Mouse (Mus musculus) MEL (cell line): Measurements from ENCODE around the gene Nxnl1. TPM values are rescaled to one million over a fixed set of nuclear protein-coding genes. Genes with fewer than 3 reads are reported as not detected.
A peak's percentile ranks its signal among the peaks of the same experiment; 100 is the strongest.

Experiments
- DNase-seq: peaks from one replicate; pipeline ENCODE4 v3.0.0; 2011; ENCODE audit warnings: low read depth, low spot score
- H3K27ac ChIP-seq: 2 replicates; pipeline ENCODE4 v1.5.1; 2012; ENCODE audit warnings: low read depth, mild to moderate bottlenecking, control low read depth, low read length, moderate library complexity; ENCODE audit not compliant: control insufficient read depth
- H3K27me3 ChIP-seq, 2 experiments: fragments of 150-350 bp in 1 of 2; sonication (generic) in 1 of 2; 2 replicates each; pipeline ENCODE4 v1.6.1; 2012; ENCODE audit warnings: low read length in 2 of 2, mild to moderate bottlenecking in 2 of 2, improper control_type of control experiment in 1 of 2, moderate library complexity in 1 of 2; ENCODE audit not compliant: insufficient read depth in 2 of 2, control insufficient read depth in 1 of 2
- H3K36me3 ChIP-seq, 2 experiments: 2 replicates each; pipeline ENCODE4 v1.6.1; 2012 to 2014; ENCODE audit warnings: low read length in 2 of 2, improper control_type of control experiment in 1 of 2, inconsistent platforms in 1 of 2, mild to moderate bottlenecking in 1 of 2; ENCODE audit not compliant: insufficient read depth in 2 of 2, control insufficient read depth in 1 of 2
- H3K4me1 ChIP-seq, 2 experiments: fragments of 150-350 bp in 1 of 2; sonication (generic) in 1 of 2; 2 replicates each; pipeline ENCODE4 v1.6.1; 2012; ENCODE audit warnings: low read length in 2 of 2, improper control_type of control experiment in 1 of 2, mild to moderate bottlenecking in 1 of 2; ENCODE audit not compliant: insufficient read depth in 2 of 2, control insufficient read depth in 1 of 2
- H3K4me3 ChIP-seq, 2 experiments: fragments of 150-350 bp in 1 of 2; sonication (generic) in 1 of 2; 2 replicates each; pipeline ENCODE4 v1.5.1; 2012; ENCODE audit warnings: low read depth in 2 of 2, low read length in 2 of 2, mild to moderate bottlenecking in 2 of 2, moderate library complexity in 2 of 2, control low read depth in 1 of 2, improper control_type of control experiment in 1 of 2; ENCODE audit not compliant: control insufficient read depth in 1 of 2, insufficient read depth in 1 of 2
- H3K79me2 ChIP-seq: 2 replicates; pipeline ENCODE4 v1.6.1; 2012; ENCODE audit warnings: mild to moderate bottlenecking, low read length, moderate library complexity; ENCODE audit not compliant: control insufficient read depth, poor library complexity, insufficient read depth
- H3K9ac ChIP-seq: 2 replicates; pipeline ENCODE4 v1.6.1; 2012; ENCODE audit warnings: low read depth, mild to moderate bottlenecking, control low read depth, low read length, moderate library complexity; ENCODE audit not compliant: control insufficient read depth, poor library complexity, severe bottlenecking
- H3K9me3 ChIP-seq: fragments of 150-350 bp; sonication (generic); replicated peaks from 2 replicates; pipeline ENCODE4 v1.6.1; 2012; ENCODE audit warnings: mild to moderate bottlenecking, low read length, improper control_type of control experiment, moderate library complexity; ENCODE audit not compliant: insufficient read depth
- BHLHE40 ChIP-seq: IDR thresholded peaks from 2 replicates; pipeline ENCODE4 v1.6.1; 2012; ENCODE audit warnings: low read depth, mild to moderate bottlenecking, inconsistent platforms, low read length, improper control_type of control experiment, borderline replicate concordance
- CHD1 ChIP-seq: IDR thresholded peaks from 2 replicates; pipeline ENCODE4 v1.6.1; 2012; ENCODE audit warnings: low read depth, mild to moderate bottlenecking, inconsistent platforms, low read length, improper control_type of control experiment
- CTCF ChIP-seq, 3 experiments: IDR thresholded peaks in 2 of 3; conservative IDR thresholded peaks in 1 of 3; 2 replicates each; pipeline ENCODE4 v1.5.1; 2011 to 2012; ENCODE audit warnings: low read length in 3 of 3, low read depth in 2 of 3, mild to moderate bottlenecking in 2 of 3, improper control_type of control experiment in 1 of 3, inconsistent platforms in 1 of 3, mixed read lengths in 1 of 3, moderate library complexity in 1 of 3; ENCODE audit not compliant: control insufficient read depth in 1 of 3, insufficient read depth in 1 of 3, poor library complexity in 1 of 3, severe bottlenecking in 1 of 3
- ELF1 ChIP-seq: IDR thresholded peaks from 2 replicates; pipeline ENCODE4 v1.6.1; 2014; ENCODE audit warnings: low read depth, mild to moderate bottlenecking, inconsistent platforms, low read length, improper control_type of control experiment, moderate library complexity
- JUND ChIP-seq: IDR thresholded peaks from 2 replicates; pipeline ENCODE4 v1.6.1; 2011; ENCODE audit warnings: low read depth, mild to moderate bottlenecking, improper control_type of control experiment, low read length
- KAT2A ChIP-seq: conservative IDR thresholded peaks from 2 replicates; pipeline ENCODE4 v1.6.1; 2012; ENCODE audit warnings: low read depth, low read length, improper control_type of control experiment, inconsistent platforms
- MAX ChIP-seq: IDR thresholded peaks from 2 replicates; pipeline ENCODE4 v1.6.1; 2011; ENCODE audit warnings: low read length, improper control_type of control experiment
- MXI1 ChIP-seq: IDR thresholded peaks from 2 replicates; pipeline ENCODE4 v1.6.1; 2011; ENCODE audit warnings: mild to moderate bottlenecking, low read depth, low read length, improper control_type of control experiment
- MYC ChIP-seq: IDR thresholded peaks from 2 replicates; pipeline ENCODE4 v1.6.1; 2011; ENCODE audit warnings: low read depth, mild to moderate bottlenecking, low read length, improper control_type of control experiment, moderate library complexity
- NRF1 ChIP-seq: IDR thresholded peaks from 2 replicates; pipeline ENCODE4 v1.6.1; 2014; ENCODE audit warnings: low read depth, mild to moderate bottlenecking, inconsistent platforms, low read length, improper control_type of control experiment, moderate library complexity; ENCODE audit not compliant: poor library complexity, insufficient read depth, severe bottlenecking
- POLR2A ChIP-seq, 2 experiments: IDR thresholded peaks; 2 replicates each; pipeline ENCODE4 v1.6.1; 2011 to 2012; ENCODE audit warnings: low read length in 2 of 2, mild to moderate bottlenecking in 2 of 2, control low read depth in 1 of 2, improper control_type of control experiment in 1 of 2, low read depth in 1 of 2, moderate library complexity in 1 of 2; ENCODE audit not compliant: control insufficient read depth in 1 of 2, insufficient read depth in 1 of 2, poor library complexity in 1 of 2
- RAD21 ChIP-seq: IDR thresholded peaks from 2 replicates; pipeline ENCODE4 v1.6.1; 2011; ENCODE audit warnings: mild to moderate bottlenecking, low read depth, low read length, improper control_type of control experiment
- RCOR1 ChIP-seq: IDR thresholded peaks from 2 replicates; pipeline ENCODE4 v1.6.1; 2012; ENCODE audit warnings: low read depth, mild to moderate bottlenecking, inconsistent platforms, low read length, improper control_type of control experiment
- SMC3 ChIP-seq: IDR thresholded peaks from 2 replicates; pipeline ENCODE4 v1.6.1; 2011; ENCODE audit warnings: low read depth, low read length, improper control_type of control experiment
- UBTF ChIP-seq: IDR thresholded peaks from 2 replicates; pipeline ENCODE4 v1.6.1; 2012; ENCODE audit warnings: low read depth, mild to moderate bottlenecking, inconsistent platforms, low read length, improper control_type of control experiment, moderate library complexity, borderline replicate concordance; ENCODE audit not compliant: insufficient read depth
- USF2 ChIP-seq, 2 experiments: IDR thresholded peaks; 2 replicates each; pipeline ENCODE4 v1.6.1; 2011 to 2012; ENCODE audit warnings: improper control_type of control experiment in 2 of 2, low read length in 2 of 2, borderline replicate concordance in 1 of 2, inconsistent platforms in 1 of 2, low read depth in 1 of 2, mild to moderate bottlenecking in 1 of 2; ENCODE audit not compliant: insufficient read depth in 1 of 2
- ZMIZ1 ChIP-seq: IDR thresholded peaks from 2 replicates; pipeline ENCODE4 v1.6.1; 2012; ENCODE audit warnings: low read depth, mild to moderate bottlenecking, inconsistent platforms, low read length, improper control_type of control experiment, moderate library complexity
- ZNF384 ChIP-seq: IDR thresholded peaks from 2 replicates; pipeline ENCODE4 v1.6.1; 2012; ENCODE audit warnings: low read depth, mild to moderate bottlenecking, inconsistent platforms, low read length, improper control_type of control experiment
- polyA plus RNA-seq, 2 experiments: library from polyadenylated mRNA; stranded (reverse) in 1 of 2; unstranded in 1 of 2; fragments of >175 nt in 1 of 2; fragments of >200 nt in 1 of 2; gene quantifications; 2 replicates each; pipeline versions ENCODE4 v1.2.1 to v1.2.4; 2012; ENCODE audit warnings: low replicate concordance in 2 of 2, low read depth in 1 of 2; ENCODE audit not compliant: insufficient read length in 2 of 2, insufficient read depth in 1 of 2, missing spikeins in 1 of 2
- total RNA-seq: library from RNA; depleted of rRNA; stranded (reverse); fragments of 300-350 nt; gene quantifications from 2 replicates; pipeline ENCODE4 v1.2.3, GENCODE M21; 2012

Nxnl1 gene
- total and polyA plus RNA-seq, 3 experiments: 0.04 to 1.2 TPM; not detected in 1

- peaks cover 3% of the 10 kb centered on the region for H3K79me2 ChIP-seq
Observed at GRCm38 (mm10) chr8:71515043-71515442, 51.4 kb downstream of the Nxnl1 start.

GRCm38 (mm10) chr8:71513018-71513754, 53.2 kb downstream of the Nxnl1 start:
- H3K36me3 ChIP-seq: peaks cover 0 to 3% of the 10 kb centered on the region in 2 experiments; a peak in 1 of 4 replicates
- H3K4me1 ChIP-seq: peaks cover 2 to 19% of the 10 kb centered on the region in 2 experiments; a peak in 3 of 4 replicates
- peaks cover 0 to 2% of the 10 kb centered on the region in 2 experiments; a peak in 1 of 4 replicates for H3K27me3 ChIP-seq
- no peak overlapping the region for H3K9ac ChIP-seq
- no peak overlapping the region for H3K4me3 ChIP-seq
- no peaks in the 10 kb centered on the region for H3K9me3 ChIP-seq
- no peak overlapping the region for H3K27ac ChIP-seq
- peaks cover 3% of the 10 kb centered on the region for H3K79me2 ChIP-seq
- no peak for DNase-seq
- TF ChIP-seq ELF1 (no peak), CTCF (IDR thresholded peaks at IDR 0.05 in 2 of 3, conservative IDR thresholded peaks at IDR 0.05 in 1 of 3; ENCODE audit: control insufficient read depth in 1 of 3, insufficient read depth in 1 of 3, low read depth in 2 of 3, low read length in 3 of 3, poor library complexity in 1 of 3, severe bottlenecking in 1 of 3) (peak in 2 of 3 experiments; percentile 27 to 30; a peak in 3 of 6 replicates), MYC (0 out of 2 replicates have a peak, but pooled peaks have one; percentile 25), JUND (no peak), ZMIZ1 (no peak), SMC3 (peak; percentile 19; the same call in 1 of the 2 replicates), ZNF384 (0 out of 2 replicates have a peak, but pooled peaks have one; percentile 16)

More at GRCm38 (mm10) chr8:71515043-71515442, 51.4 kb downstream of the Nxnl1 start:
- Histone ChIP-seq H3K9me3 (no peaks in the 10 kb centered on the region), H3K4me3 (no peak overlapping the region), H3K27me3 (peaks cover 0 to 2% of the 10 kb centered on the region in 2 experiments; a peak in 1 of 4 replicates), H3K27ac (no peak overlapping the region), H3K4me1 (peaks cover 2 to 19% of the 10 kb centered on the region in 2 experiments; a peak in 3 of 4 replicates), H3K36me3 (peaks cover 0 to 3% of the 10 kb centered on the region in 2 experiments; a peak in 1 of 4 replicates), H3K9ac (no peak overlapping the region)
- DNase-seq: peak; percentile 45
- TF ChIP-seq CTCF (IDR thresholded peaks at IDR 0.05 in 2 of 3, conservative IDR thresholded peaks at IDR 0.05 in 1 of 3; ENCODE audit: control insufficient read depth in 1 of 3, insufficient read depth in 1 of 3, low read depth in 2 of 3, low read length in 3 of 3, poor library complexity in 1 of 3, severe bottlenecking in 1 of 3) (peak; percentile 33 to 46 (median 41)), ZMIZ1 (no peak), NRF1 (no peak), MXI1 (no peak), RCOR1 (no peak), POLR2A (IDR thresholded peaks at IDR 0.05; ENCODE audit: control insufficient read depth in 1 of 2, insufficient read depth in 1 of 2, low read depth in 1 of 2, low read length in 2 of 2, poor library complexity in 1 of 2) (no peak), USF2 (IDR thresholded peaks at IDR 0.05; ENCODE audit: borderline replicate concordance in 1 of 2, insufficient read depth in 1 of 2, low read depth in 1 of 2, low read length in 2 of 2) (no peak), CHD1 (no peak), KAT2A (no peak), BHLHE40 (no peak), ZNF384 (no peak), UBTF (no peak), RAD21 (no peak), MAX (no peak), SMC3 (peak; percentile 23)
